Mouse (Mus musculus): Measurements from ENCODE around the gene Pdlim7. TPM values are rescaled to one million over a fixed set of nuclear protein-coding genes. Genes with fewer than 3 reads are reported as not detected.

The Pdlim7 gene
- total and polyA plus RNA-seq, 3 experiments = 8.5 to 52.5 (median 19.9) TPM

DNA sequence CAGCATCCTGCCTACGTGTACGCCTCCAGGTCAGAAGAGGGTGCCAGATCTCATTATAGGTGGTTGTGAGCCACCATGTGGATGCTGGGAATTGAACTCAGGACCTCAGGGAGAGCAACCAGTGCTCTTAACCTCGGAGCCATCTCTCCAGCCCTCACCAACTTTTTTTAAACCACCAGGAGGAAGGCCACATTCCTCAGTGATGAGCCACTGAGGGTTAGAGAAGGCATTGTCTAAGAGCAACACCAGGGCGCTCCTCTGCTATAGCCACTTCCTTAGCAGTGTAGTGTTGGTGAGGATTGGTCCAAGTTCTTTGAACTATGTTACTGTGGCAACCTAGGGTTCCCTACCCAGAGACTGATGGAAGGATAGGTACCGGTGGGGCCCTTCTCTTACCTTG is 37.7 kb downstream of the Pdlim7 start:
- DNase-seq (ENCODE audit: low spot score) (no peak), ATAC-seq (ENCODE audit: extremely low read depth, insufficient number of reproducible peaks, low FRiP score, poor library complexity, severe bottlenecking) (no peak)
- Histone ChIP-seq H3K27me3 (ENCODE audit: insufficient read depth, low read length) (peaks cover 86% of the 10 kb centered on the region), H3K4me3 (ENCODE audit: low read depth, low read length) (no peak overlapping the region), H3K36me3 (replicated peaks) (no peaks in the 10 kb centered on the region), H3K4me1 (ENCODE audit: insufficient read depth, low read depth, low read length) (peaks cover 21% of the 10 kb centered on the region), H3K9me3 (replicated peaks) (peaks cover 8% of the 10 kb centered on the region)
- TF ChIP-seq POLR2AphosphoS5 (IDR thresholded peaks at IDR 0.05; ENCODE audit: insufficient replicate concordance, low read depth, low read length) = no peak

DNA sequence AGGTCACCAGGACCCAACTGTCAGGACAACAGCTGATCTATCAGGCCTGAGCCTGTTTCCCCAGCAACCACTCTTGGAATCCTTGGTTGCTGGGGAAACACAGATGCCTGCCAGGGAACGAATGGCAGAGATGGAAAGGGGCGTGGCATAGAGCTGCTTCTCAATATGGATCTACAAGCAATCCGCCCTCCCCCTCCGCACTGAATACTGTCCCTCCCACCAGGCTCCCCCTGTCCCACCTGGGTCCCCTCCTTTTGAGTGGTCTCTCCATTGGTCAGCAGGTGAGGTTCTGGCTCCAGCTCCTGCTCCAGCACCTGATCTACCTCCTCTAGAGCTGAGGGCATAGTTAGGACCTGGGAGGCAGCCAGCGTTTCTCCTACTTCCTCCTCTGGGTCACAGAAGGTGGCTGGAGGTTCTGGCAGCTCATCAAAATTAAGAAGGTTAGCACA is 38.8 kb downstream of the Pdlim7 start:
- ATAC-seq (ENCODE audit: extremely low read depth, insufficient number of reproducible peaks, low FRiP score, poor library complexity, severe bottlenecking) = no peak

DNA sequence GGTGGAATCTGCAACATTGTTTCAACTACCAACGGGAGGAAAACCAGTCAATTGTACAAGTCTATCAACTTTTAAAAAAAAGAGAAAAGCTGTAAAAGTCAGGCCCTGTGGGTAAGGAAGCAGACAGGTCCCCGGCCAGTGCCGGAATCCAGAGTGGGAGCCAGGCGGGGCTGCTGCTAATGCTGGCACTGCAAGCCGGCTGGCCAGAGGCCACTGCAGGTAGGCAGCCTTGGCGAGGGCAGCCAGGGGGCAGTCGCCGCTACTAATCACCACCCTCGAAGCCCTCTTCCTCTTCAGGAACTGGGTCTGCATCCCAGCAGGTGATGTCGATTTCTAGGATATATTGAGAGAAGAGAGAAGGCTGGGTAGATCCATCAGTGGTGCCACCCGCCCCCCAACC is 39.5 kb downstream of the Pdlim7 start:
- no peak for DNase-seq (ENCODE audit: low spot score)
- H3K4me3 ChIP-seq (ENCODE audit: low read depth, low read length) = no peak overlapping the region
- H3K4me1 ChIP-seq (ENCODE audit: insufficient read depth, low read depth, low read length) = peaks cover 23% of the 10 kb centered on the region
- H3K36me3 ChIP-seq (replicated peaks) = no peaks in the 10 kb centered on the region
- ATAC-seq (ENCODE audit: extremely low read depth, insufficient number of reproducible peaks, low FRiP score, poor library complexity, severe bottlenecking) = no peak
- H3K27me3 ChIP-seq (ENCODE audit: insufficient read depth, low read length) = peaks cover 88% of the 10 kb centered on the region
- H3K9me3 ChIP-seq (replicated peaks) = peaks cover 8% of the 10 kb centered on the region
- TF ChIP-seq POLR2AphosphoS5 (IDR thresholded peaks at IDR 0.05; ENCODE audit: insufficient replicate concordance, low read depth, low read length) (no peak), GATA1 (IDR thresholded peaks at IDR 0.05; ENCODE audit: borderline replicate concordance, low read length) (no peak), CTCF (IDR thresholded peaks at IDR 0.05; ENCODE audit: low read depth, low read length) (no peak), TAL1 (conservative IDR thresholded peaks at IDR 0.05; ENCODE audit: low read depth, low read length) (no peak), GATA2 (IDR thresholded peaks at IDR 0.05; ENCODE audit: borderline replicate concordance, low read depth, low read length) (no peak)

More for the DNA sequence above, 38.8 kb downstream of the Pdlim7 start:
- Histone ChIP-seq H3K27me3 (ENCODE audit: insufficient read depth, low read length) (peaks cover 88% of the 10 kb centered on the region), H3K4me3 (ENCODE audit: low read depth, low read length) (no peak overlapping the region), H3K9me3 (replicated peaks) (peaks cover 8% of the 10 kb centered on the region), H3K4me1 (ENCODE audit: insufficient read depth, low read depth, low read length) (peaks cover 23% of the 10 kb centered on the region), H3K36me3 (replicated peaks) (no peaks in the 10 kb centered on the region)
- TF ChIP-seq TAL1 (conservative IDR thresholded peaks at IDR 0.05; ENCODE audit: low read depth, low read length) (no peak), GATA1 (IDR thresholded peaks at IDR 0.05; ENCODE audit: borderline replicate concordance, low read length) (no peak), CTCF (IDR thresholded peaks at IDR 0.05; ENCODE audit: low read depth, low read length) (no peak)
- DNase-seq (ENCODE audit: low spot score) = no peak

DNA sequence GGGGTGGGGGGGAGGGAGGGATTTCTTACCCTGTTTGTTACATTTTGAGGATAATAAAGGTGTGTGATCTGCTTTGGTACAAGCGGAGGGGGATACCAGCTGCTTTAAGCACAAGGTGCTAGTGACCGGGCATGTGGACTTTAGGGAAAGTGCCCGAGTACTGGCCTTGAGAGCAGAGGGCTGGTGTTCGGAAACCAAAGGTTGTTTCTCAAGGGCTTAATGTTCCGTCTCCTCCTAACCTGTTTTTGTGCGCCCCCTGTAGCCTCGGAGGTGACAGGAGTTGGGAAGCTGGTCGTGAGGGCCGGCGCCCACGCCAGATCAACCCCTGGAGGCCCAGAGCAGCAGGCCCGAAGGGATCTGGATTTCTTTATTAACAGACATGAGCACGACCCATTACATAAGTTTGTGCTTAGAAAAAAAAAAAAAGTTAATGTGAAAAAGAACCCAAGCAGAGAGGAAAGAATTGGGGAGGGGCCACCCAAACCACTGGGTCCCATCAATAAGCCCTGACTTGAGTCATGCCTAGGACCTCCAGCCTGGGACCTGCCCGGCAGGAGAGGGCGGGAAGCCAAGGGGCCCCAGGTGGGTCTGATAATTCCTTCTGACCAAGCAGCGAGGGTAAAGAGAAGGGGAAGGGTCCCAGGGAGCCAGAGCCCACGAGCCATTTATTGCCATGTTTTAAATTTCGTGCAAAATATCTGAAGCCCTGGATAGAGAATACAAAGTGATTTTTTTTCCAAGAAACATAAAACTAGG is 40.2 kb downstream of the Pdlim7 start:
- Histone ChIP-seq H3K36me3 (replicated peaks) (no peaks in the 10 kb centered on the region), H3K9me3 (replicated peaks) (peaks cover 8% of the 10 kb centered on the region), H3K4me3 (ENCODE audit: low read depth, low read length) (no peak overlapping the region; the same call in 1 of the 2 replicates), H3K4me1 (ENCODE audit: insufficient read depth, low read depth, low read length) (peaks cover 23% of the 10 kb centered on the region), H3K27me3 (ENCODE audit: insufficient read depth, low read length) (peaks cover 83% of the 10 kb centered on the region)
- ATAC-seq (ENCODE audit: extremely low read depth, insufficient number of reproducible peaks, low FRiP score, poor library complexity, severe bottlenecking) (no peak), DNase-seq (ENCODE audit: low spot score) (no peak)
- TF ChIP-seq TAL1 (conservative IDR thresholded peaks at IDR 0.05; ENCODE audit: low read depth, low read length) = no peak

DNA sequence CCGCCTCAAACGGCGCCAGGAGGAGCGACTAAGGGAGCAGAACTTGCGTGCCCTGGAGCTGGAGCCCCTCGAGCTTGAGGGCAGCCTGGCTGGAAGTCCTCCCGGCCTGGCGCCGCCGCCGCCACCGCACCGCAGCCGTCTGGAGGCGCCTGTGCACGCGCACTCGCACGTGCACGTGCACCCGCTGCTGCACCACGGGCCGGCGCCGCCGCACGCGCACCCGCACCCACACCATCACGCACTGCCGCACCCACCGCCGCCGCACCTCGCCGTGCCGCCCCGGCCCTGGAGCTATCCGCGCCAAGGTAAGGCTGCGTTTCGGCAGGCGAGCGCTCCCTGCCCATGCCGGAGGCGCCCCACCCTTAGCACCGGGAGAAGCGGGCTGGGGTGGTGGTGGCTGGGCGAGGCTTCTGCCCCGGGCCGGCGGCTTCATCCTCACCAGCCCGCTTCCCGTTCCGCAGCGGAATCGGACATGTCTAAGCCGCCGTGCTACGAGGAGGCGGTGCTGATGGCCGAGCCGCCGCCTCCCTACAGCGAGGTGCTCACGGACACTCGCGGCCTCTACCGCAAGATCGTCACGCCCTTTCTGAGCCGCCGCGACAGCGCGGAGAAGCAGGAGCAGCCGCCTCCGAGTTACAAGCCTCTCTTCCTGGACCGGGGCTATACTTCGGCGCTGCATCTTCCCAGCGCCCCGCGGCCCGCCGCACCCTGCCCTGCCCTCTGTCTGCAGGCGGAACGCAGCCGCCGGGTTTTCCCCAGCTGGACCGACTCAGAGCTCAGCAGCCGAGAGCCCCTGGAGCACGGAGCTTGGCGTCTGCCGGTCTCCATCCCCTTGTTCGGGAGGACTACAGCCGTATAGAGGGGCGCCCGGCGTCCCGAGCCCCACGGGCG is 41.1 kb downstream of the Pdlim7 start:
- Histone ChIP-seq H3K4me1 (ENCODE audit: insufficient read depth, low read depth, low read length) (peaks cover 23% of the 10 kb centered on the region), H3K9me3 (replicated peaks) (peaks cover 8% of the 10 kb centered on the region), H3K4me3 (ENCODE audit: low read depth, low read length) (peak overlapping the region; percentile 71), H3K36me3 (replicated peaks) (peaks cover 1% of the 10 kb centered on the region), H3K27me3 (ENCODE audit: insufficient read depth, low read length) (peaks cover 78% of the 10 kb centered on the region)
- TF ChIP-seq GATA1 (IDR thresholded peaks at IDR 0.05; ENCODE audit: borderline replicate concordance, low read length) (no peak), CTCF (IDR thresholded peaks at IDR 0.05; ENCODE audit: low read depth, low read length) (no peak), TAL1 (conservative IDR thresholded peaks at IDR 0.05; ENCODE audit: low read depth, low read length) (no peak), GATA2 (IDR thresholded peaks at IDR 0.05; ENCODE audit: borderline replicate concordance, low read depth, low read length) (no peak), POLR2AphosphoS5 (IDR thresholded peaks at IDR 0.05; ENCODE audit: insufficient replicate concordance, low read depth, low read length) (no peak)
- ATAC-seq (ENCODE audit: extremely low read depth, insufficient number of reproducible peaks, low FRiP score, poor library complexity, severe bottlenecking) (no peak), DNase-seq (ENCODE audit: low spot score) (no peak)

DNA sequence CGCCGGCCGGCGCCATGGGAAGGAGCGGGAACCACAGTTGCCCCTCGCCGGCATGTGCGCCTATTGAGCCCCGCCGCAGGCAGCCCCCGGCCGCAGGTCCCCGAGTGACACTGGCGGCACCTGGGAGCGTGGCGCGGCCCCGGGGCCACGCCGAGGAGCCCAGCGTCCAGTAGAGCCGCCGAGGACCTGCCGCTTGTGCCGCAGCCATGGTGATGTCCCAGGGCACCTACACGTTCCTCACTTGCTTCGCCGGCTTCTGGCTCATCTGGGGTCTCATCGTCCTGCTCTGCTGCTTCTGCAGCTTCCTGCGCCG is 41.7 kb downstream of the Pdlim7 start:
- ATAC-seq (ENCODE audit: extremely low read depth, insufficient number of reproducible peaks, low FRiP score, poor library complexity, severe bottlenecking) (no peak), DNase-seq (ENCODE audit: low spot score) (no peak)
- H3K36me3 ChIP-seq (replicated peaks) = peaks cover 2% of the 10 kb centered on the region
- peak overlapping the region; percentile 71 for H3K4me3 ChIP-seq (ENCODE audit: low read depth, low read length)
- H3K9me3 ChIP-seq (replicated peaks) = peaks cover 8% of the 10 kb centered on the region
- TF ChIP-seq GATA2 (IDR thresholded peaks at IDR 0.05; ENCODE audit: borderline replicate concordance, low read depth, low read length) = no peak
- TF ChIP-seq CTCF (IDR thresholded peaks at IDR 0.05; ENCODE audit: low read depth, low read length) = no peak
- TF ChIP-seq POLR2AphosphoS5 (IDR thresholded peaks at IDR 0.05; ENCODE audit: insufficient replicate concordance, low read depth, low read length) = no peak
- no peak for TF ChIP-seq GATA1 (IDR thresholded peaks at IDR 0.05; ENCODE audit: borderline replicate concordance, low read length)
- no peak for TF ChIP-seq TAL1 (conservative IDR thresholded peaks at IDR 0.05; ENCODE audit: low read depth, low read length)
- H3K4me1 ChIP-seq (ENCODE audit: insufficient read depth, low read depth, low read length) = peaks cover 23% of the 10 kb centered on the region
- H3K27me3 ChIP-seq (ENCODE audit: insufficient read depth, low read length) = peaks cover 72% of the 10 kb centered on the region
